Mouse (Mus musculus): Measurements from ENCODE around the gene Stim1.

- no peak for TF ChIP-seq CTCF (conservative IDR thresholded peaks at IDR 0.05; ENCODE audit: insufficient read depth, insufficient read length, low read depth, low read length)
- TF ChIP-seq POLR2A (IDR thresholded peaks at IDR 0.05; ENCODE audit: low read depth, low read length), result no peak
These were observed 28.0 kb upstream of the Stim1 start for GRCm38 (mm10) chr7:102239591-102239990.
